Mouse (Mus musculus): ENCODE measurements around the gene Gp9. TPM values are rescaled to one million over a fixed set of nuclear protein-coding genes. Genes with fewer than 3 reads are reported as not detected.
A peak's percentile ranks its signal among the peaks of the same experiment; 100 is the strongest.

The Gp9 gene
- 2,862 and 6,438 TPM in 2 replicates for polyA plus RNA-seq (2012; ENCODE audit: insufficient read depth, low replicate concordance)

DNA sequence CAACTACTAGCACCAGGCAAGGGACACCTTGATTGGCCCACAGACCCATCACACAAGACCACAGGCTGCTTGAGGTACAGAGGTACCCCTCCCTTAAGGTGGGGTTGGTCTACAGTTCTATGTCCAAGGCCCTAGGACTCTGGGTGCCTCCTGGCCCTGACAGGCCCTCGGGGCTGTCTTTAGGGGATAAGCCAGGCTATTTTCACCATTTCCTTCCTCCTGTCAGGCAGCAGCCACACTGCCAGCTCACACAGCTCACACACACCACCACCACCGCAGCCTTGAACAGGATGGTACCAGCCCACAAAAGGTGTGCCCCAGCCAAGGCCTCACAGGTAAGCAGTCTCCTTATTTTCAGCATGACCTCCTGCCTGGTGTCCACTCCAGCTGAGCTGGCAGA, at the start of gene Gp9:
Gene Gp9, plus strand, starts transcription at position 231 of the 400 bp plus-strand sequence.
- TF ChIP-seq FLI1 (IDR thresholded peaks at IDR 0.05; ENCODE audit: low read length) (no peak), GATA1 (IDR thresholded peaks at IDR 0.05; ENCODE audit: borderline replicate concordance, low read length) (0 out of 3 replicates have a peak, but pooled peaks have one; percentile 34)
- peak within 1 kb of the TSS; percentile 93 for H3K4me3 ChIP-seq (replicated peaks)
- no peaks in the 10 kb centered on the region for H3K9me3 ChIP-seq
- no peaks in the 10 kb centered on the region for H3K27me3 ChIP-seq (replicated peaks)
- H3K4me1 ChIP-seq = peaks cover 69% of the 10 kb centered on the region
- H3K36me3 ChIP-seq (replicated peaks; ENCODE audit: low read length) = peaks cover 35% of the 10 kb centered on the region

- Histone ChIP-seq H3K4me1 (peaks cover 79% of the 10 kb centered on the region), H3K27me3 (replicated peaks) (peaks cover 34% of the 10 kb centered on the region), H3K9me3 (no peaks in the 10 kb centered on the region), H3K4me3 (replicated peaks) (peak overlapping the region; percentile 51), H3K36me3 (replicated peaks; ENCODE audit: low read length) (peaks cover 2% of the 10 kb centered on the region)
- no peak for TF ChIP-seq FLI1 (IDR thresholded peaks at IDR 0.05; ENCODE audit: low read length)
- TF ChIP-seq GATA1 (IDR thresholded peaks at IDR 0.05; ENCODE audit: borderline replicate concordance, low read length) = no peak
Observed at GRCm38 (mm10) chr6:87728102-87728501, 49.8 kb upstream of the Gp9 start.

DNA sequence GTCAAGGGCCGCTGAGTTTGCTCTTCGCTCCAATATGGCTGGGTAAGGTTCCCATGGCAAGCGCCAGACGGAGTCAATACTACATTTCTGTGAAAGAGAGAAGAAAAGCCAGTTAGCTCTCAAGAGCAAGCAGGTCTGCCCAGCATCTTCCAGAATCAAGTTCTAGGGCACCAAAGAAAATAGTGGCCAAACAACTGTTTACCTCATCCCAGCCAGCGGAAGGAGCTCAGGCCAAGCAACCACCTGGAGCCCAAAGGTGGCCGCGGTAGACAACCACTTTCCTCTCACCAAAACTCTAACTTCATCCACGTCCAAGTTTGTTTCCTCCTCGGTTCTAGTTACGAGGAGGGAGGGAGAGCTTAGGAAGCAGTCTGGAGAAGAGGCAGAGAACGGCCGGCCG, 47.7 kb upstream of the Gp9 start:
- peaks cover 54% of the 10 kb centered on the region for H3K27me3 ChIP-seq (replicated peaks)

GRCm38 (mm10) chr6:87730591-87731462, 47.0 kb upstream of the Gp9 start, which contains the start of gene Efcc1:
Gene Efcc1, plus strand, starts transcription at chr6:87730869.
- TF ChIP-seq GATA1 (IDR thresholded peaks at IDR 0.05; ENCODE audit: borderline replicate concordance, low read length) (no peak), FLI1 (IDR thresholded peaks at IDR 0.05; ENCODE audit: low read length) (no peak)
- H3K4me1 ChIP-seq = peaks cover 79% of the 10 kb centered on the region
- peaks cover 29% of the 10 kb centered on the region for H3K36me3 ChIP-seq (replicated peaks; ENCODE audit: low read length)
- peaks cover 20% of the 10 kb centered on the region for H3K9me3 ChIP-seq
- peaks cover 57% of the 10 kb centered on the region for H3K27me3 ChIP-seq (replicated peaks)
- peak within 1 kb of the TSS; percentile 97 for H3K4me3 ChIP-seq (replicated peaks)

More for the DNA sequence above, 47.7 kb upstream of the Gp9 start:
- Histone ChIP-seq H3K9me3 (peaks cover 13% of the 10 kb centered on the region), H3K36me3 (replicated peaks; ENCODE audit: low read length) (peaks cover 22% of the 10 kb centered on the region), H3K4me3 (replicated peaks) (peak overlapping the region; percentile 97), H3K4me1 (peaks cover 83% of the 10 kb centered on the region)
- TF ChIP-seq FLI1 (IDR thresholded peaks at IDR 0.05; ENCODE audit: low read length) (no peak), GATA1 (IDR thresholded peaks at IDR 0.05; ENCODE audit: borderline replicate concordance, low read length) (no peak)

- TF ChIP-seq FLI1 (IDR thresholded peaks at IDR 0.05; ENCODE audit: low read length) (no peak), GATA1 (IDR thresholded peaks at IDR 0.05; ENCODE audit: borderline replicate concordance, low read length) (no peak)
- Histone ChIP-seq H3K27me3 (replicated peaks) (peaks cover 59% of the 10 kb centered on the region), H3K4me1 (peaks cover 84% of the 10 kb centered on the region), H3K9me3 (peaks cover 21% of the 10 kb centered on the region), H3K4me3 (replicated peaks) (peak overlapping the region; percentile 97), H3K36me3 (replicated peaks; ENCODE audit: low read length) (peaks cover 35% of the 10 kb centered on the region)
Observed at GRCm38 (mm10) chr6:87731463-87732095, 46.3 kb upstream of the Gp9 start.

DNA sequence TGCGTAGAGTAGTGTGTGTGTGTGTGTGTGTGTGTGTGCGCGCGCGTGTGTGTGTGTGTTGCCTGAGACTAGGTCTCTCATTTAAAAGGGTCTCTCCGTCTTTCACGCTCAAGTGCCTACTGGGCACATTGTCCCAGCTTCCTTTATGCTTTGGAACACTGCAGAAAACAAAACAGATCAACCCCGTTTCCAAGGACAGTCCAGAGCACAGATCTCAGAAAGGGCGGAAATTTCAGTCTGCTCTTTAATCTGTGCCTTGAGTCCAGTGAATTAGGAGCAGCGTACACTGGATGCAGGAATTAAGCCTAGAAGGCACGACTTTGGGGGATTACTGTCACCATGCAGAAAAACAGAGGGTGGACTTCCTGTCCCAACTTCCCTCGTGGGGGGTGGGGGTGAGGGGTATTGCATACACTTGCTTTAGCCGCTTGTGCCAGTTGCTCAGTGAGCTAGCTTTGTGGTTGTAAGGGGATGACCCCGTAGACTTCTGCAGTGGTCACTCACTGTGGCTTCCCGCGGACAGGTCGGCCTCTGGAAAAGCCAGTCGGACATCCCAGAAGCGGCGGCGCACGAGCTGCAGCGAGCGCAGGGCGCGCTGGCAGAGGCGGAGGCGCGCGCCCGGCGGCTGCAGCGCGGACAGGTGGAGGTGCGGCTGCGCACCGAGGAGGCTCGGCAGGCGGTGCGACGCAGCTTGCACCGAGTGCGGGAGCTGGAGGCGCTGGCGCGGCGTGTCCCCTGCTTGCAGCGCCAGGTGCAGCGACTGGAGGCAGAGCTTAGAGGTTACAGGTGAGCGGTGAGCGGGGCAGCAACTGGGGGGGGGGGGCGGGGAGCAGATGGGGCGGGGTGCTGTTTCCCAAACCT, 45.5 kb upstream of the Gp9 start:
- TF ChIP-seq GATA1 (IDR thresholded peaks at IDR 0.05; ENCODE audit: borderline replicate concordance, low read length) = no peak
- TF ChIP-seq FLI1 (IDR thresholded peaks at IDR 0.05; ENCODE audit: low read length) = no peak
- peak overlapping the region; percentile 97 for H3K4me3 ChIP-seq (replicated peaks)
- H3K27me3 ChIP-seq (replicated peaks) = peaks cover 59% of the 10 kb centered on the region
- peaks cover 21% of the 10 kb centered on the region for H3K9me3 ChIP-seq
- peaks cover 84% of the 10 kb centered on the region for H3K4me1 ChIP-seq
- peaks cover 39% of the 10 kb centered on the region for H3K36me3 ChIP-seq (replicated peaks; ENCODE audit: low read length)

- TF ChIP-seq GATA1 (IDR thresholded peaks at IDR 0.05; ENCODE audit: borderline replicate concordance, low read length) = no peak
- TF ChIP-seq FLI1 (IDR thresholded peaks at IDR 0.05; ENCODE audit: low read length) = no peak
- H3K27me3 ChIP-seq (replicated peaks) = peaks cover 59% of the 10 kb centered on the region
- peaks cover 21% of the 10 kb centered on the region for H3K9me3 ChIP-seq
- H3K4me1 ChIP-seq = peaks cover 84% of the 10 kb centered on the region
- peak overlapping the region; percentile 97 for H3K4me3 ChIP-seq (replicated peaks)
- peaks cover 47% of the 10 kb centered on the region for H3K36me3 ChIP-seq (replicated peaks; ENCODE audit: low read length)
Observed at GRCm38 (mm10) chr6:87733131-87733930, 44.5 kb upstream of the Gp9 start.

DNA sequence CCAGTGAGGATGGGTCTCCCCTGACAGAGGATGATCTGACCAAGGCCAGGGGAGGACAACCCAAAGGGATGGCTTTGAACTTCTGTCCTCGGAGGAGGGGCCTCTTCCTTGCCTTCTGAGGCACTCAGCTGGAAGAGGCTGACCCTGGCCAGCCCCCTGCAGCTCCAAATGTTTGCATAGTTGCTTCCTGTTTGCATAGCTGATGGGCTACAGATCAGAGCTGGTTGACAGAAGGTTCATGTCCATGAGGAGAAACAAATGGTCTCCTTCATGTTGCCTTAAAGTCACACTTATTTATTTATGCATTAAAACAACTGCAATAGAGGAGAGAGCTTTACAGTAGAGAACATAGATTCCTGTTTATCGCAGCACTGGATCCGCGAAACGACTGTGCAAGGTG, 43.7 kb upstream of the Gp9 start:
- peaks cover 85% of the 10 kb centered on the region for H3K4me1 ChIP-seq
- peaks cover 21% of the 10 kb centered on the region for H3K9me3 ChIP-seq
- peaks cover 55% of the 10 kb centered on the region for H3K36me3 ChIP-seq (replicated peaks; ENCODE audit: low read length)
- peaks cover 59% of the 10 kb centered on the region for H3K27me3 ChIP-seq (replicated peaks)
- no peak overlapping the region for H3K4me3 ChIP-seq (replicated peaks)
- TF ChIP-seq FLI1 (IDR thresholded peaks at IDR 0.05; ENCODE audit: low read length) = no peak
- no peak for TF ChIP-seq GATA1 (IDR thresholded peaks at IDR 0.05; ENCODE audit: borderline replicate concordance, low read length)
